Mouse (Mus musculus) intestine, postnatal 0 days (tissue): Measurements from ENCODE around the gene Zfhx2. TPM values are rescaled to one million over a fixed set of nuclear protein-coding genes. Genes with fewer than 3 reads are reported as not detected.

Source experiments
- ATAC-seq: fragments of 200-750 bp; cut with Nextera tagmentation; 2 replicates; pipeline ENCODE4 v1.8.0; 2017; ENCODE audit warnings: mild to moderate bottlenecking, moderate TSS enrichment, moderate library complexity
- H3K27ac ChIP-seq: fragments of 300-500 bp; sonication (generic); 2 replicates; pipeline ENCODE4 v1.5.1; 2014; ENCODE audit warnings: mild to moderate bottlenecking, low read depth, low read length, moderate library complexity
- H3K27me3 ChIP-seq: fragments of 300-500 bp; sonication (generic); replicated peaks from 2 replicates; pipeline ENCODE4 v1.6.1; 2014; ENCODE audit warnings: low read length, mixed read lengths; ENCODE audit not compliant: control insufficient read depth, insufficient read depth
- H3K36me3 ChIP-seq: fragments of 300-500 bp; sonication (generic); 2 replicates; pipeline ENCODE4 v1.6.1; 2014; ENCODE audit warnings: mild to moderate bottlenecking, moderate library complexity; ENCODE audit not compliant: control insufficient read depth, insufficient read depth
- H3K4me1 ChIP-seq: fragments of 300-500 bp; sonication (generic); replicated peaks from 2 replicates; pipeline ENCODE4 v1.6.1; 2014; ENCODE audit warnings: antibody characterized with exemption, low read length, mixed read lengths; ENCODE audit not compliant: control insufficient read depth, insufficient read depth
- H3K4me2 ChIP-seq: fragments of 300-500 bp; sonication (generic); replicated peaks from 2 replicates; pipeline ENCODE4 v1.6.1; 2014; ENCODE audit warnings: low read depth, mild to moderate bottlenecking, moderate library complexity
- H3K4me3 ChIP-seq: fragments of 300-500 bp; sonication (generic); 2 replicates; pipeline ENCODE4 v1.5.1; 2014; ENCODE audit warnings: low read depth, low read length
- H3K9ac ChIP-seq: fragments of 300-500 bp; sonication (generic); 2 replicates; pipeline ENCODE4 v1.6.1; 2014; ENCODE audit warnings: mild to moderate bottlenecking, low read depth, low read length
- H3K9me3 ChIP-seq: fragments of 300-500 bp; sonication (generic); 2 replicates; pipeline ENCODE4 v1.6.1; 2016; ENCODE audit warnings: mixed run types; ENCODE audit not compliant: control insufficient read depth
- CTCF ChIP-seq: sonication (generic); IDR thresholded peaks from 2 replicates; pipeline ENCODE4 v1.5.1; 2016; ENCODE audit warnings: low read depth, mild to moderate bottlenecking, control low read depth, antibody characterized with exemption, moderate library complexity
- WGBS: fragments of 180-500 bp; shearing (Covaris S2); extraction: QIAGEN DNeasy Blood & Tissue Kit; methylation state at CpG from one replicate; pipeline ENCODE4 v1.1.7; 2014; 5-methylcytosine and 5-hydroxymethylcytosine counted together
- polyA plus RNA-seq: library from polyadenylated mRNA; unstranded; fragments of >200 nt; fragmentation: Nextera tagmentation; extraction: Ambion mirVana; gene quantifications from 2 replicates; pipeline ENCODE4 v1.2.1, GENCODE M21; 2015

Gene Zfhx2
- polyA plus RNA-seq, 1 experiment from 2014 or later: 0.87 TPM

DNA sequence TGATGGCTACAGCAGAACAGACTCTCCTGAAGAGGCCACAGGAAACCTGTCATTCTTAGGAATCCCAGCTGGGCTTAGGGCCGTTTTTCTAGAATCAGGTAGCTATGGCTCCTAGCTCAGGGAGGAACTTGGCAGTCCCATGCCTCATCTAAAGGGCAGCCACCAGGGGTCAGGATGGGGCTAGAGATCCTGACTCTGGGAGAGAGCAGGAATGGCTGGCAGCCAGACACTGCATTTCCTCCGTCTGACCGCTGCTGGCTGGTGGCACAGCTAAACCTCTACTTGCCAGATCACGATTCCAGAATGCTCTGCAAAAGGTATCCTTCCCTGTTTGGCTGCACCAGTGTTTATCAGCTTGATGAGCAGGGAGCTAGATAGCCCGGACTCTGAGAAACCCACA, 29.8 kb upstream of the Zfhx2 start:
- Histone ChIP-seq H3K4me2 (peak overlapping the region; percentile 37), H3K9me3 (no peaks in the 10 kb centered on the region), H3K4me1 (no peaks in the 10 kb centered on the region), H3K36me3 (no peaks in the 10 kb centered on the region), H3K9ac (no peak overlapping the region), H3K27ac (no peak overlapping the region), H3K27me3 (peaks cover 5% of the 10 kb centered on the region; the same call in 1 of the 2 replicates), H3K4me3 (no peak overlapping the region)
- peak; percentile 85 for ATAC-seq
- 7% methylated on average over 5 of the region's 5 CpGs for WGBS
- peak; percentile 92 for TF ChIP-seq CTCF

DNA sequence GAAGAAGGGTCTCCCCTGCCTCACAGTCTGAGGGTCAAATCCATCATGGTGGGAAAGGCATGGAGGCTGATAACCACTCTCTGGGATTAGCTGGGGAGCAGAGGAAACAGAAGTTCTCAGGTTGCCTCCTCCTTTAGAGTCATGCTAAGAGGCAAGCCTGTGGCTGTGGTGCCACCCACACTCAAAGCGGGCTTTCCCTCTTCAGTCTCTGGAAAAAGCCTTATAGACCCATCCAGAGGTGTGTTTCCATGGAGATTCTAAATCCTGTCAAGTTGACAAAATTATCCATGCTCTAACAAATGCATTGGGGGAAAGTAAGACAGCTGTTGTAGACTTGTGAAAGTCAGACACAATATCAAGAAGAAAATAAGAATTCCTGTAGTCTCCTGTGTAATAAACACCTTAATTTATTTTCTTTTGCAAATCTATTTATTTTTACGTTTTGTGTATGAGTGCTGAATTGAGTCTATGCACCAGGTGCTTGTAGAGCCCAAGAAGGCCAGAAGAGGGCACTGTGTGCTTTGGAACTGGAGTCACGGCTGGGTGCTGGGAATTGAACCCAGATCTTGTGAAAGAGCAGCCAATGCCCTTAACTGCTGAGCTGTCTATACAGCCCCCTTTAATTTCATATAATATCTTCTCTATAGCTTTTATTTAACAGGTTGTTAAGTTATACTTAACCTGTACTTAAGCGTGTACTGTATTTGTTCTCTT, 27.5 kb upstream of the Zfhx2 start:
- no peak overlapping the region for H3K27ac ChIP-seq
- no peak overlapping the region for H3K4me2 ChIP-seq
- H3K36me3 ChIP-seq: no peaks in the 10 kb centered on the region
- TF ChIP-seq CTCF: peak; percentile 53
- H3K9me3 ChIP-seq: no peaks in the 10 kb centered on the region
- peaks cover 25% of the 10 kb centered on the region for H3K27me3 ChIP-seq
- 0 out of 2 replicates have a peak, but pooled peaks cover 5% of the 10 kb centered on the region for H3K4me1 ChIP-seq
- WGBS: 70% methylated on average over 4 of the region's 4 CpGs
- no peak overlapping the region for H3K9ac ChIP-seq
- ATAC-seq: no peak
- no peak overlapping the region for H3K4me3 ChIP-seq

DNA sequence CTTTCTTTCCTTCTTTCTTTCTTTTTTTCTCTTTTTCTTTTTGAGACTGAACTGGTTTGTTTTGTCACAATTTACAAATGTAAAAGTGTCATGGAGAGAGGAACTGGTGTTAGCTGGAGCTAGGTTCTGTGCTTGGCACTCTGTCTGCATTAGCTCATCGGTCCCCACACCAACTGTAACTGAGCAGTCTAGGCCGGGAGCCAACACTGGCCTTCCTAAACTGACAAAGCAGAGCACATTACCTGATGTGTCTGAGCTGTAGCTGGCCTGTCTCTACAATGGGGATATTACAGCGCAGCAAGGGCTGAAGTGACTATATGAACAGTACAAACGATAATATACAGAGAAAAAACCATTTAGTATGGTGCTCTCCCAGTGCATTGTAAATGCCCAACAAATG, 26.7 kb upstream of the Zfhx2 start:
- peaks cover 31% of the 10 kb centered on the region for H3K27me3 ChIP-seq

DNA sequence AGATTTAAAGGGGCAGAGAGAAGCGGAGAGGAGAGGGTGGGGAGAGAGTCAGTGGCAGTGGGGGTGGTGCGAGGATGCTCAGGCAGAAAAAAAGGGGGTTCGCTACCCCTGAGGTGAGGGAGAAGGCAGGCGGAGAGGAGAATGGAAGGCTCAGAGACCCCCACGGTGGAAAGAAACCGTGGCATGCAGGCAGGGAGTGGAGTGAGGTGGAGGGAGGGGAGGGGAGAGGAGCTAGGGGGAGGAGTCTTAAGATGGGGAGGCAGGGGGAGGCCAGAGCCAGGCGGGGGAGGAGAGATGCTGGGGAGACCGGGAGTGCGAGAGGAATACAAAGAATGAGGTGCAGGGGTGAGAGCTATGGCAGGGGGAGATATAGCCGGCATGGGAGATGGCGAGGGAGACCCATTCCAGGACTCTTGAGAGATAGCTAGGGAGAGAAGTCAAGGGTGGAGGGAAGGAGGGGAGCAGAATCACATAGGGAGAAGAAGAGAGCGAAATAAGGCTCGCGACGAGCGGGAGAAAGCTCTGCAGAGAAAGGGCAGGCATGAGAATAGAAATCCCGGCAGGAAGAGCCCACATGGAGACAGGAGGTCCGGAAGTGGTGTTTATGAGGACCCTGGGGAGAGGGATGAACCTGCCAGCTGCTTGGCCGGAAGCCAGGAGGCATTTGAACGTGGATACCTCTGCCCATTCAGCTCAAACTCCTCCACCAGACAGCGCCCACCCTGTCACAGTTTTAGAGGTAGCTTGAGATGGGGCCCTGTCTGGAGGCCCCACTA, 24.5 kb upstream of the Zfhx2 start, which contains the start of gene Jph4:
TSS of gene Jph4 (minus strand) at position 511 of the 776 bp plus-strand sequence.
- no peaks in the 10 kb centered on the region for H3K9me3 ChIP-seq
- H3K4me2 ChIP-seq: peak within 1 kb of the TSS; percentile 95
- ATAC-seq: no peak
- WGBS: 12% methylated on average over 21 of the region's 21 CpGs
- H3K4me3 ChIP-seq: peak within 1 kb of the TSS; percentile 51; the same call in 1 of the 2 replicates
- H3K27me3 ChIP-seq: peaks cover 41% of the 10 kb centered on the region
- H3K36me3 ChIP-seq: no peaks in the 10 kb centered on the region
- H3K4me1 ChIP-seq: 0 out of 2 replicates have a peak, but pooled peaks cover 9% of the 10 kb centered on the region
- TF ChIP-seq CTCF: no peak
- no peak within 1 kb of the TSS for H3K9ac ChIP-seq
- no peak within 1 kb of the TSS for H3K27ac ChIP-seq

More for the DNA sequence above, 26.7 kb upstream of the Zfhx2 start:
- Histone ChIP-seq H3K4me1 (0 out of 2 replicates have a peak, but pooled peaks cover 9% of the 10 kb centered on the region), H3K9ac (no peak overlapping the region), H3K4me3 (no peak overlapping the region), H3K27ac (no peak overlapping the region), H3K4me2 (no peak overlapping the region), H3K36me3 (no peaks in the 10 kb centered on the region), H3K9me3 (no peaks in the 10 kb centered on the region)
- 73% methylated on average over 4 of the region's 4 CpGs for WGBS
- no peak for ATAC-seq
- no peak for TF ChIP-seq CTCF

DNA sequence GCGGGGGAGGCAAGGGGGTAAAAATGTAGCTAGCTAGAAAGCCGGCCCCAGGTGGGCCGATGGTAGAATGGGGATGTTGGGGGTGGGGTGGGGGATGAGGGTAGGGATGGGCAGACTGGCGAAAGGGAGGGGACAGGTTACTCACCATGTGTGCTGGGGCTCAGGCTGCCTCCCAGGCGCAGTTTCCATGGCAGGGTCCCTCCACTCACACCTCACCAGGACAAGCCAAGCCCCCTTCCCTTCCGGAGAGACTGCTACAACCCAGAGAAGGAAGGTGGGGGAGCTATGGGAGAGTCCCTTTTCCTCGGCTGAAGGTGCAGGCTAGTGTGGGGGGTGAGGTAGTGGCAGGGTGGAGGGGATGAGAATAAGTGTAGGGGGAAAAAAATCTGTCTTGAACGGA, 23.7 kb upstream of the Zfhx2 start:
- H3K9ac ChIP-seq: no peak overlapping the region
- TF ChIP-seq CTCF: no peak

More for the DNA sequence above, 23.7 kb upstream of the Zfhx2 start:
- H3K9me3 ChIP-seq: no peaks in the 10 kb centered on the region
- no peak overlapping the region for H3K27ac ChIP-seq
- peak; percentile 28; the same call in 1 of the 2 replicates for ATAC-seq
- peak overlapping the region; percentile 95 for H3K4me2 ChIP-seq
- H3K4me1 ChIP-seq: 0 out of 2 replicates have a peak, but pooled peaks cover 9% of the 10 kb centered on the region
- H3K4me3 ChIP-seq: peak overlapping the region; percentile 51
- H3K36me3 ChIP-seq: no peaks in the 10 kb centered on the region
- 4% methylated on average over 8 of the region's 8 CpGs for WGBS
- H3K27me3 ChIP-seq: peaks cover 41% of the 10 kb centered on the region
